Mouse (Mus musculus): ENCODE measurements around the gene Tnpo2. TPM values are rescaled to one million over a fixed set of nuclear protein-coding genes. Genes with fewer than 3 reads are reported as not detected.

Tnpo2 gene
- 10 to 100 TPM; 28.1 to 35.1 TPM for total RNA-seq (2021)

DNA sequence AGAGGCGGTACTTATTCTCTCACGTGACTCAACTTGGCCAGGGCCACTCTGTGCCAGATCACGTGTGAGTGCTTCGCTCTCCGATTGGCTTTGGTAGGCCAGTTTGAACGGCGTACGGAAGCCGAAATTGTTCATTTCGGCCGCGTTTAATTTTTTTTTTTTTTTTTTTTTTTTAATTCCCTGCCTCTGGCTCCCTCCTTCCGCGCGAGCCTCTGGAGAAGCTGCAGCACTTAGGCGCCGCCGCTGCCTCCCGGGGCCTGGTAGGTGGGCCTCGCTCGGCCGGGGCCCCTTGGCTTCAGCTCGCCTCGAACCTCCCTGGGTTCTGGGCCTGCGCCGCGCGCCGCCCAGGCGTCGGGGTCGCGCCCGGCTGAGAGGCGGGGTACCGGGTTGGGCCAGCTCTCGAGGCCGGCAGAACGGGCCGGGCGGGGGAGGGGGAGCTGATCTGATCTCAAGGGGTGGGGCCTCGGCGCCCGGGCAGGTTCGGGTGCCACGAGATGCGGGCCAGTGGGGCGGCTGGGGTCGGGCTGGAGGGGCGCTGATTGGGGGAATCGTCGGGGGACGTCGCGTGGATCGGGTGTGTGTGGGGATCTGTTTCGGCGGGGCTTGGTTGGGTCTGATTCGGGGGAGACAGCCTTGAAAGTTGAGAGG, at the start of gene Tnpo2:
Gene Tnpo2 (plus strand): TSS at position 198 of the 648 bp plus-strand sequence.
- intact Hi-C loops (cut with DNase I) = loop anchor here (2.0 kb wide), 1 partner anchor 24 kb away; the partner anchor contains the start of gene Fbxw9
- peak; percentile 85 to 86 for DNase-seq

DNA sequence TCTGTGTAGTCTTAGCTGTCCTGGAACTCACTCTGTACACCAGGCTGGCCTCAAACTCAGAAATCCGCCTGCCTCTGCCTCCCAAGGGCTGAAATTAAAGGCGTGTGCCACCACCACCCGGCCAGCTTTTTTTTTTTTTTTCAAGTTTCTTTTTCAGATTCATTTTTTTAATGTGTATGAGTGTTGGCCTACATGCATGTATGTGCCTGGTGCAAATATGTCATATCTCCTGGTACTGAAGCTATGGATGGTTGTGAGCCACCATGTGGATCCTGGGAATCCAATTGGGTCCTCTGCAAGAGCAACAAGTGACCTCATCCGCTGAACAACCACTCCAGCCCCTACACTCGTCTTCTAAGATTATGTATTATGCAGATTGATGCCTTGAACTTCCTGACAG, 49.3 kb upstream of the Tnpo2 start:
- intact Hi-C loops (cut with DNase I) = no loop called here

DNA sequence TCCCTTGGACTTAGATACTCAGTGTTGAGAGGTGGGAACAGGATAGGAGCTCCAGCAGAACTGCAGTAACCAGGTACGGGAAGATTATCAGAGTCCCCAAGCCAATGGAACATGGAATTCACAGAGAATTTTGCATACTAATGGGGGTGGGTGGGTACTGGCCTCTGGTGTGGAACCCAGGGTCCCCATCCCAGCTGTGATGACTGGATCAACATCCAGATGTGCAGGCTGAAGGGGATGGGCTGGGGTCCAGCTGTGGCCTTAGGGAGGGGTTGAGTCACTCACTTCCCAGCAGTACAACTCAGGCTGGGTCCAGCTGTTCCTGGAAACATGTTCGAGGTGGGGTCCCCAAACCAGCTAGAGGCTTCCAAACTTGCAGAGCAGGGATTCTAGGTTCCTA, 48.8 kb upstream of the Tnpo2 start:
- intact Hi-C loops (cut with DNase I) = no loop called here
- DNase-seq = no peak

More for the DNA sequence above, 49.3 kb upstream of the Tnpo2 start:
- DNase-seq = no peak

GRCm38 (mm10) chr8:84989311-84989731, 47.4 kb upstream of the Tnpo2 start:
- intact Hi-C loops (cut with DNase I) = no loop called here
- peak in 1 of 2 experiments; percentile 62 for DNase-seq

GRCm38 (mm10) chr8:84989810-84990209, 46.9 kb upstream of the Tnpo2 start:
- intact Hi-C loops (cut with DNase I) = loop anchor here (1.0 kb wide), 1 partner anchor 15 kb away; no protein-coding TSS in a partner anchor
- DNase-seq = peak; percentile 95 to 97

- intact Hi-C loops (cut with DNase I) = loop anchor here (1.0 kb wide), 1 partner anchor 15 kb away; no protein-coding TSS in a partner anchor
- peak; percentile 97 for DNase-seq
Measured at GRCm38 (mm10) chr8:84990349-84990748, 46.4 kb upstream of the Tnpo2 start, which contains the start of gene Hook2. TSS of gene Hook2 (plus strand) at chr8:84990603.

- intact Hi-C loops (cut with DNase I) = loop anchor here (1.0 kb wide), 1 partner anchor 16 kb away; no protein-coding TSS in a partner anchor
- DNase-seq = no peak
Measured at GRCm38 (mm10) chr8:84990836-84991235, 45.9 kb upstream of the Tnpo2 start.

- DNase-seq = no peak
- intact Hi-C loops (cut with DNase I) = no loop called here
Measured at GRCm38 (mm10) chr8:84994375-84994774, 42.3 kb upstream of the Tnpo2 start.

DNA sequence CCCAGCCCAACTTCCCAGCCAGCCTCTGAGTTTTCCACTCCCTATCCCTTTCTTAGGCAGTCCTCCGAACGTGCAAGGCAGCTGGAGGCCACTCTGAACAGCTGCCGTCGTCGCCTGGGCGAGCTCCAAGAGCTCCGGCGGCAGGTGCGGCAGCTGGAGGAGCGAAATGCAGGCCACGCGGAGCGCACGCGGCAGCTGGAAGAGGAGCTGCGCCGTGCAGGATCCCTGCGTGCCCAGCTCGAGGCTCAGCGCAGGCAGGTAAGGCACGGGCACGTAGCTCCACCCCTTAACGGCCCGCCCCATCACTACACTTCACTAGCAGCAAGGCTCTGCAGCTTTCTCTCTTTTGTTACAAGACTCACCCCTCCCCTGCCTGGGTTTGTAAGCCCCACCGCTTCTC, 41.0 kb upstream of the Tnpo2 start:
- intact Hi-C loops (cut with DNase I) = loop anchor here (1.0 to 5.0 kb wide), 2 partner anchors 38 to 66 kb away; no protein-coding TSS in a partner anchor
- DNase-seq = no peak

DNA sequence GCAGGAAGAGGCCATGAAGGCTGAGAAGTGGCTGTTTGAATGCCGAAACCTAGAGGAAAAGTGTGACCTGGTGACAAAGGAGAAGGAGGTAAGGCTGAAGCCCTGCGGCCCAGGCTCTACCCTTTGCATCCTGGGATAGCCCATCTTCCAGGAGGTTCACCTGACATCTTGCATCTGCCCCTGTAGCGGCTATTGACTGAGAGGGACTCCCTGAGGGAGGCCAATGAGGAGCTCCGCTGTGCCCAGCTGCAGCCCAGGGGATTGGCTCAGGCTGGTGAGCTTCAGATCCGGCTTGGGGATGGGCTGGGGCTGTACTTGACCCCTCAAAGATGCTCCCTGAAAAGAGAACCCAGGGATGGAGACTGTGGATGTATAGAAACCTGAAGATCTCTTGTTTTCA, 39.7 kb upstream of the Tnpo2 start:
- DNase-seq = no peak
- intact Hi-C loops (cut with DNase I) = loop anchor here (5.0 kb wide), 1 partner anchor 40 kb away; no protein-coding TSS in a partner anchor

DNA sequence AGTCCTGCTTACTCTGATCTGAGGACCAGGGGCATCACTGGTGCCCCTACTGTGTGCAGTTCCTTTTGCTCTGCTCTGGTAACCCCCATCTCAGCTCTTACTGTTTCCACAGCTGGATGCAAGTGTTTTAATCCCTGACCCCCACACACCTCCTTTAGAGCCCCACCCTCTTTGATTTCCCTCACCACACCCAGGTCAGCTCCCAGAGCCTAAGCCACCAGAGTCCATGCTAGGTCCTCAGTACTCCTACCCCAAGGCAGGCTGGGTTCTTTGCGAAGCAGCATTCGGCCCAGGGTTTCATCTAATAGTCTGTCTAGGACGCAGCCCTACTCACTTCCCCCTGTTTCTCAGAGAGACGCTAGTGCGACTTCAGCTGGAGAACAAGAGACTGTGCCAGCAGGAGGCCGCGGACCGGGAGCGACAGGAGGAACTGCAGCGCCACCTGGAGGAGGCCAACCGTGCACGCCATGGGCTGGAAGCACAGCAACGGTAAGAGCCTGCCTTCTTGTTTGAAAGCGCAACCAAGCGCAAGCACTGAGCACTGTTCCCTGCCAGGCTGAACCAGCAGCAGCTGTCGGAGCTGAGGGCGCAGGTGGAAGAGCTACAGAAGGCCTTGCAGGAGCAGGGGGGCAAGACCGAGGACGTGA, 38.9 kb upstream of the Tnpo2 start:
- intact Hi-C loops (cut with DNase I) = loop anchor here (5.0 kb wide), 1 partner anchor 40 kb away; no protein-coding TSS in a partner anchor
- peak; percentile 89 to 95 for DNase-seq

DNA sequence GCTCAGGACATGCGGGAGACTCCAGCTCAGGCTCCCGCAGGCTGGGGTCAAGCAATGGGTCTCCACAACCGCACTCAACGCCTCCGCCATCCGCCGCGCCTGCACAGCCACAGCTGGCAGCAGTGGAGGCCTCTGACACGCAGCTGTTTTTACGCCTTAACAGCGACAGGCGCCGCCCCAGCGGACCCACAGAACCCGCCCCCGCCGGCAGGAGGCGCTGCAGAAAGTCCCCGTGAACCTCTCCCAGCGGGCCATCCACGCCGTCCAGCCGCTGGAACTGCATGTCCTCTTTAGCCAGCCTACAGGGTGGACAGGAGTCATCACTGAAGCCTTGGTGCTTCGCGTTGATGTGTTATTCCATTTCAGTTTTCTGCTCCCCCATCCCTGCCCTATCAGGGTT, 29.0 kb upstream of the Tnpo2 start:
- intact Hi-C loops (cut with DNase I) = no loop called here
- DNase-seq = peak in 1 of 2 experiments; percentile 39

DNA sequence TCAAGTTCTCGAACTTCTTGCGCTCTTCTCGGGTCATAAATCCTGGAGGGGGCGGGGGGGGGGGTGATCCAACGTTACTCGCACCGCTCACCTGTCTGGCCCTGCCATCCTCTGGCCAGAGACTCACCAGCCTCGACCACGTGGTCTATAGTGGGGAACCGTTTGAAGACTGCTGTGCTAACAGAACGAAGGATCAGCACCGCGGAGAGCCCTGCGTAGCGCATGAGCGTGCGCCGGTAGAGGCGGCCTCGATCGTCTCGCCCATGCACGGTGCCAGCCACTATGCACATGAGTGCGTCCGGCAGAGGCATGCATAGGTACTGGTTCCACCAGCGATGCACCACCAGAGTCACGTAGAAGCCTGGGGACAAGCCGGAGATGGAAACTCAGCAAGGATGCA, 25.5 kb upstream of the Tnpo2 start:
- intact Hi-C loops (cut with DNase I) = no loop called here
- DNase-seq = no peak

- peak; percentile 53 to 58 for DNase-seq
- intact Hi-C loops (cut with DNase I) = no loop called here
Measured at GRCm38 (mm10) chr8:85013230-85013840, 23.4 kb upstream of the Tnpo2 start.

DNA sequence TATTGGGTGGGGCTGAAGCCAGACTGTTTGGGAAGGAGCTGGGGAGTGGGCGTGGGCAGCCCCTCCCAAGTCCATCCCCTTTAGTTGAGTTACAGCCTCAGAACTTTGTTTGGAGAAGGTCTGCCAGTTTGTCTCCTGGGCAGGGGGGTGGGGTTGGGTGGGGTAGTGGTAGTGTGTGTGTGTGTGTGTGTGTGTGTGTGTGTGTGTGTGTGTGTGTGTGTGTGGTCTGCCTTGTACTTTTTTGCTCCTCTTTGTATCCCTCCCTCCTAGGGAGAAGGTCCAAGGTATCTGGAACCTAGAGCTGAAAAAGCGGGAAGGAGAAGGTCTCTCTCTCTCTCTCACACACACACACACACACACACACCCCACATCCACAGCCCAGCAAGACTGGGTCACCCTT, 22.3 kb upstream of the Tnpo2 start, which contains the start of gene Best2:
Gene Best2 (minus strand): TSS at position 101 of the 400 bp plus-strand sequence.
- intact Hi-C loops (cut with DNase I) = no loop called here
- no peak for DNase-seq

DNA sequence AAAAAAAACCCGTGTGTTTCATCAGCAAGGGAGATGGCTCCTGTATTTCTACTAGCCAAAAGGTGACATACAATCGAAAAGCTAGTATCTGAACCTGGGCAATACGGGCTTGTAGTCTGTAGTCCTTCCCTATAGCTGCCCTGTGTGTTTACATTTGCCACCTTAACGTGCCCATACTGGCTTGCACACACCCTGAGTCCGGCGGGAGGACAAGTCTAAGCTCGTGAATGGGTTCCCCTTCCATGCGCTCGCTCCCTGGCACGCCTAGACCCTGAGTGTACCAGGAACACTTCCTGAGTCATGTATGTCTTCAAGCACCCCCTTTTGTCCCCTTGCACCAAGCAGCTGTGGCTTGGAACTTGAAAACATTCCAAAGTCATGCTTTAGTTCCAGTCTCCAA, 20.0 kb upstream of the Tnpo2 start:
- intact Hi-C loops (cut with DNase I) = no loop called here
- no peak for DNase-seq

GRCm38 (mm10) chr8:85017209-85017608, 19.5 kb upstream of the Tnpo2 start:
- DNase-seq = no peak
- intact Hi-C loops (cut with DNase I) = no loop called here

DNA sequence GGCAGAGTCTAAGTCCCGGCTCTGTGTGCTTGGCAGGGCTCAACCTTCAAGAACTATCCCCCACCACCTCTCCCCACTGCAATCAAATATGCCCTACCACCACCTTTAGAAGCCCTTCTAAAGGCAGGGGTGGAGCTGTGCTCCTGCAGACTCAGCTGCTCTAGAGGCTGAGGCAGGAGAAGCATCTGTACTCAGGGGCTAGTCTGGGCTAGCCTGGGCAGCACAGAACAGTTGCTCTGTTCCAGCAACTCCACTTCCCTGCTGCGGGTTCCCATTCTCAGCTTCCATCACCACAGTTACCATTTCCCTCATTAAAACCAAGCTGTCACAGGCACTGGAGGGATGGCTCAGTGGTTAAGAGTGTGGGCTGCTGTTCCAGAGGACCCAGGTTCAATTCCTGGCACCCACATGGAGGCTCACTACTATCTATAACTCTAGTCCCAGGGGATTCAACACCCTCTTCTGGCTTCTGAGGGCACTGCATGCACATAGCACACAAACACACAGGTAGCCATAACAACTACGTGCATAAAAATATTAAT, 15.1 kb upstream of the Tnpo2 start:
- no peak for DNase-seq
- intact Hi-C loops (cut with DNase I) = no loop called here

GRCm38 (mm10) chr8:85023846-85024245, 12.9 kb upstream of the Tnpo2 start:
- intact Hi-C loops (cut with DNase I) = no loop called here
- DNase-seq = no peak

GRCm38 (mm10) chr8:85025098-85025932, 11.4 kb upstream of the Tnpo2 start, which contains the start of gene Asna1:
TSS of gene Asna1 (minus strand) at chr8:85025281.
- peak; percentile 81 to 89 for DNase-seq
- intact Hi-C loops (cut with DNase I) = loop anchor here (5.0 kb wide), 1 partner anchor 48 kb away; the partner anchor contains the start of gene Junb

All from heart, postnatal 36 days (tissue).